Comparison of ENCODE assay signal across 8 mouse cellular contexts in genomic region chr10:102435048-102435447, GRCm38 (mm10). TPM values are rescaled to one million over a fixed set of nuclear protein-coding genes. Genes with fewer than 3 reads are reported as not detected.
A peak's percentile ranks its signal among the peaks of the same experiment; 100 is the strongest.
DNase-seq lines count a peak whose midpoint lies in the region; ATAC-seq and TF ChIP-seq lines count a peak whose summit lies in the region.
"Not testable (repeated sequence)": the region's sequence is repeated elsewhere in the genome, so short reads cannot be mapped to it uniquely, and the experiment has no call there.

No protein-coding gene starts in this region.

- WGBS in hindbrain, embryonic 16.5 days, result 4% methylated on average over 5 of the region's 7 CpGs
- 2% methylated on average over 7 of the region's 7 CpGs for WGBS in lung, adult 2 months

- not testable (repeated sequence) for H3K4me3 ChIP-seq in hindbrain, embryonic 16.5 days (ENCODE audit: low read length); lung, adult 2 months (replicated peaks; ENCODE audit: extremely low read depth, low read depth, low read length)

- not testable (repeated sequence) for H3K27ac ChIP-seq in hindbrain, embryonic 16.5 days (ENCODE audit: low read depth, low read length)

- peak; percentile 45 for DNase-seq in ZHBTc4 (ENCODE audit: low read depth, low spot score)
- DNase-seq in embryo, embryonic 10.5 days (ENCODE audit: low spot score), result peak; percentile 54
- peak; percentile 5 for DNase-seq in gastrocnemius, adult 18-20 months (ENCODE audit: low spot score)
- DNase-seq in layer of hippocampus, adult 11-12 months (ENCODE audit: low spot score), result peak; percentile 25
- DNase-seq in lung, adult 2 months, result peak; percentile 9
- peak; percentile 7 for DNase-seq in naive thymus-derived CD4-positive, alpha-beta T cell, adult 2 months (ENCODE audit: low read depth)
- DNase-seq in testis, postnatal 10 days (ENCODE audit: low spot score), result peak; percentile 58

- H3K9ac ChIP-seq in hindbrain, embryonic 16.5 days (ENCODE audit: low read depth, low read length), result not testable (repeated sequence)

- ATAC-seq in hindbrain, embryonic 16.5 days, result peak; percentile 40; the same call in 1 of the 2 replicates

- H3K27me3 ChIP-seq in hindbrain, embryonic 16.5 days (replicated peaks; ENCODE audit: control insufficient read depth, insufficient read depth, low read length), result not testable (repeated sequence)

- not testable (repeated sequence) for H3K9me3 ChIP-seq in hindbrain, embryonic 16.5 days (ENCODE audit: control insufficient read depth, low read length)

- not testable (repeated sequence) for TF ChIP-seq CTCF in lung, adult 2 months (IDR thresholded peaks at IDR 0.05; ENCODE audit: insufficient read depth, low read length)

- not testable (repeated sequence) for H3K4me1 ChIP-seq in hindbrain, embryonic 16.5 days (ENCODE audit: control insufficient read depth, insufficient read depth, low read depth, low read length); lung, adult 2 months (ENCODE audit: control insufficient read depth, insufficient read depth, low read length)

- H3K4me2 ChIP-seq in hindbrain, embryonic 16.5 days (ENCODE audit: low read length), result not testable (repeated sequence)

- H3K36me3 ChIP-seq in hindbrain, embryonic 16.5 days (ENCODE audit: control insufficient read depth, insufficient read depth, low read length), result not testable (repeated sequence)

- TF ChIP-seq POLR2A in lung, adult 2 months (IDR thresholded peaks at IDR 0.05; ENCODE audit: borderline replicate concordance, extremely low read depth, low read depth, low read length), result not testable (repeated sequence)

RNA-seq across cellular contexts. Expression of gene Nts, which starts 55.2 kb away (rescaled TPM):
- not detected for total RNA-seq in gastrocnemius, adult 18-20 months (2021)
- polyA plus RNA-seq in hindbrain, embryonic 16.5 days (2015; fragmentation: Nextera tagmentation; extraction: Ambion mirVana), result 12.9 and 15.1 TPM in 2 replicates
- 0.09 and 0.11 TPM in 2 replicates for polyA plus RNA-seq in lung, adult 2 months (2012; rRNA removed)

Comparison
In these comparisons a context has a peak if more than half of its experiments do, and no peak if none do; other contexts are left out.
1. DNase-seq: peak in every context shown above with its lines; median percentile 58 in testis, postnatal 10 days; 54 in embryo, embryonic 10.5 days; 45 in ZHBTc4; 25 in layer of hippocampus, adult 11-12 months; 9 in lung, adult 2 months; 7 in naive thymus-derived CD4-positive, alpha-beta T cell, adult 2 months; 5 in gastrocnemius, adult 18-20 months.
2. RNA of gene Nts, which starts 55.2 kb away (polyA plus RNA-seq): 12.9 to 15.1 TPM in hindbrain, embryonic 16.5 days; 0.09 to 0.11 TPM in lung, adult 2 months; every median in the first group is over 10 times any median in the second.